Mouse (Mus musculus) MEL (cell line): ENCODE data around the gene Oas2.

Experiments used
- BHLHE40 ChIP-seq: IDR thresholded peaks from 2 replicates; pipeline ENCODE4 v1.6.1; 2012; ENCODE audit warnings: low read depth, mild to moderate bottlenecking, inconsistent platforms, low read length, improper control_type of control experiment, borderline replicate concordance
- CTCF ChIP-seq, 3 experiments: IDR thresholded peaks in 2 of 3; conservative IDR thresholded peaks in 1 of 3; 2 replicates each; pipeline ENCODE4 v1.5.1; 2011 to 2012; ENCODE audit warnings: low read length in 3 of 3, low read depth in 2 of 3, mild to moderate bottlenecking in 2 of 3, improper control_type of control experiment in 1 of 3, inconsistent platforms in 1 of 3, mixed read lengths in 1 of 3, moderate library complexity in 1 of 3; ENCODE audit not compliant: control insufficient read depth in 1 of 3, insufficient read depth in 1 of 3, poor library complexity in 1 of 3, severe bottlenecking in 1 of 3
- HCFC1 ChIP-seq: IDR thresholded peaks from 2 replicates; pipeline ENCODE4 v1.6.1; 2012; ENCODE audit warnings: low read depth, mild to moderate bottlenecking, inconsistent platforms, low read length, improper control_type of control experiment, moderate library complexity
- KAT2A ChIP-seq: conservative IDR thresholded peaks from 2 replicates; pipeline ENCODE4 v1.6.1; 2012; ENCODE audit warnings: low read depth, low read length, improper control_type of control experiment, inconsistent platforms
- MAFK ChIP-seq: IDR thresholded peaks from 2 replicates; pipeline ENCODE4 v1.6.1; 2011; ENCODE audit warnings: low read depth, mild to moderate bottlenecking, low read length, improper control_type of control experiment, borderline replicate concordance
- NRF1 ChIP-seq: IDR thresholded peaks from 2 replicates; pipeline ENCODE4 v1.6.1; 2014; ENCODE audit warnings: low read depth, mild to moderate bottlenecking, inconsistent platforms, low read length, improper control_type of control experiment, moderate library complexity; ENCODE audit not compliant: poor library complexity, insufficient read depth, severe bottlenecking
- ZMIZ1 ChIP-seq: IDR thresholded peaks from 2 replicates; pipeline ENCODE4 v1.6.1; 2012; ENCODE audit warnings: low read depth, mild to moderate bottlenecking, inconsistent platforms, low read length, improper control_type of control experiment, moderate library complexity

DNA sequence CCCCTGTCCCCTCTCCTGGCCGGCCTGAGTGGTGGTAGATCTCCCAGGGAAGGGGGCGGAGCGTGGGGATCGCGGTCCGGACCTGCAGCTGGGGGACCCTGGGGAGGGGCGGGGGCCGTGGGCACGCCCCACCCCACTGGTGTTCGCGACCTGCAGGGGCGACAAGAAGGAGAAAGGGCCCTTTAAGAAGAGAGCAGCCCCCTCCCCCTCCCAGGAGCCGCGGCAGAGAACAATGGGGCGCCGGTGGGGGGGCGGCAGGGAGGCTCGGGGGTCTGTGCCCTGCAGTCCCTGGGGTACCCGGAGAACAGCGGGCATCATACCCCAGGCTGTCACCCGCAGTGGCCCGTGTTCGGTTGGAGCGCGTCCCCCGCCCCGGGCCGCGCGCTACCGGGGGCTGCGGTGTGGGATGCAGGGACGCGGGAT is 38.8 kb downstream of the Oas2 start:
- TF ChIP-seq ZMIZ1 (no peak), CTCF (IDR thresholded peaks at IDR 0.05 in 2 of 3, conservative IDR thresholded peaks at IDR 0.05 in 1 of 3; ENCODE audit: control insufficient read depth in 1 of 3, insufficient read depth in 1 of 3, low read depth in 2 of 3, low read length in 3 of 3, poor library complexity in 1 of 3, severe bottlenecking in 1 of 3) (no peak), HCFC1 (no peak), BHLHE40 (no peak), KAT2A (no peak), MAFK (no peak), NRF1 (no peak)
